Mouse (Mus musculus): ENCODE results near the gene Atp1a4.

Atp1a4 gene

DNA sequence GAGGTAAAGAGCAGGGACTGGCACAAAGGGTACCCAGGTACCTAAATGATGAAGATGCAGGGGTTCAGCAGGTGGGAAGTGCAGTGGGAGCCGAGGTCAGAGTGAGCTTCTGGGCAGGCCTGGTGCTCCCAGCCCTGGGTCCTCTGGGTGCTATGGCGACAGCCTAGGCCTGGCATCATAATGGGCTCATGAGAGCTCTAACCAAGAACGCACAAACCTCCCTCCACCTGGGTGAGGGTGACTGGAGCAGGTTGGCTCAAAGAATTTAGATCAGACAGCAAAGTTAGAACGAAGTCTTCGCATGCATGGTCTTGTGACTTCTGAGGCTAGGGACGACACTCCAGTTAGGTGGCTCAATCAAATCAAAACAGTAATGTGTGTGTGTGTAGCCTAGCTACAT, at the start of gene Atp1a4:
Gene Atp1a4, minus strand, starts transcription at position 101 of the 400 bp plus-strand sequence.
- ATAC-seq (ENCODE audit: low TSS enrichment) = no peak

DNA sequence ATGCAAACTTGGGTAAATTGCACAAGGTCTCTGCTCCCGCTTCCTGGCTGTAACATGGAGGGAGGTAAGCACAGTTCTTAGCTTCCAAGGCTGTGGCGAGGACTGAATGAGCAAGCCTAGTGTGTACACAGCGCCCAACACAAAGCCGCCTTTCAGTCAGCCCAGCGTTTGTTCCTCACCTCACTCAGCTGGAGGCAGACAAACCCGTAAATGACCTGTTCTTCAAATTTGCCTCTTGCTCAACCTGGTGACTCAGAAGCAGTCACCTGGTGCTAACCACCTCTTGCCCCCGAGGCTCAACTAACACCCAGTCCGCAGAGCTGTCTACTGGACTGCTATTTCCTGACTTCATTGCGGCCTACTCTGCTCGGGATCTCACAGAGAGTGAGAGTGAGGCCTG, 49.7 kb upstream of the Atp1a4 start:
- ATAC-seq (ENCODE audit: low TSS enrichment) = no peak

DNA sequence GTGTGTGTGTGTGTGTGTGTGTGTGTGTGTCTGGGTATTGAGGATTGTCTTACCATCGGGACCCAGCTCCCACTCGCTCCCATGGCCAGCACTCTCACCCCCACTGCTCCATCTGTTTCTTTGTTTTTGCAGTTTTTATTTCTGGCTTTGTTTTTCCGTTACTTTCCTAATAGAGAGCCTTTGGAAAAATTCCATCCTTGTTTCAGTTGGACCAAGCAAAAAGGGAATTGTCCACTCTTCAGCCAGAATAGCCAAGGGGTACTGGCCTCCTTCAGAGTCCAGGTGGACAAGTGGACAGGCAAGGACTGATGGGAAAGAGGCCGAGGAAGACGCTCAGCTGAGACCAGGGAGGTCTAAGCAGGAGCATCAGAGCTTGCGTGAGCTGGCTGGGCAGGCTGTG, 48.7 kb upstream of the Atp1a4 start:
- no peak for ATAC-seq (ENCODE audit: low TSS enrichment)

DNA sequence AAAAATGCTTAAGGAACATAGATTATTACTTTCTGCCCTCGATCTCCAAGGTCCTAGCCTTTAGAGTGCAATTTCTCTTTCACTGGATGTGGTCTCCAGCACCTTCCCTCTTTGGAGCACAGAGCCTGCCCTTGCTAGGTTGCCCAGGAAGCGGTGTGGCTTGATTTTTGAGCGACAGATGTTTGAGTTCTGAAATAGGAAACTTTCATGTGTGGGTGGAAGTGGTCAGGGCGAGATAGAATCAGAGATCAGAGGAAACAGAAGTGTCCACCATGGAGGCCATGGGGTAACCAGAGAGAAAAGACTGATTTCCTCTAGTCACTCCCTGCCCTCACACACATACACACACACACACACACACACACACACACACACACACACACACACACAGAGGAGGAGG, 48.0 kb upstream of the Atp1a4 start:
- no peak for ATAC-seq (ENCODE audit: low TSS enrichment)

DNA sequence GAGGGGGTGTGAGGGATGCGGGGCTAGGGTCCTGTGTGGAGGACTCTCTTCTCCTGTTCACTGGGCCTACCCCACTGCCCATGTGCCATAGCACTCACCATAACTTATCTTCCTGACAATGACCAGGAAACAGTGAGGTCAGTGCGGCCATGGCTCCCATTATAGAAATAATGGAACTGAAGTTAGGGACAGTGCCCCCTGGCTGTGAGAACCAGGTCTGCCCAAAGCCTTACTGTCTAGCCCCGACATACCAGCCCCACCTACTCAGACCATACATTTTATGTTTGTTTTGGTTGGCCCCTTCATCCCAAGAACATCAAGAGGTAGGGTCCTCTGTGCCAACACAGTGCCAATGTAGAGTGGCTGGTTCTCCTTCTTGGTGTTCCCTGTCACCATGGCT, 47.4 kb upstream of the Atp1a4 start:
- no peak for ATAC-seq (ENCODE audit: low TSS enrichment)

DNA sequence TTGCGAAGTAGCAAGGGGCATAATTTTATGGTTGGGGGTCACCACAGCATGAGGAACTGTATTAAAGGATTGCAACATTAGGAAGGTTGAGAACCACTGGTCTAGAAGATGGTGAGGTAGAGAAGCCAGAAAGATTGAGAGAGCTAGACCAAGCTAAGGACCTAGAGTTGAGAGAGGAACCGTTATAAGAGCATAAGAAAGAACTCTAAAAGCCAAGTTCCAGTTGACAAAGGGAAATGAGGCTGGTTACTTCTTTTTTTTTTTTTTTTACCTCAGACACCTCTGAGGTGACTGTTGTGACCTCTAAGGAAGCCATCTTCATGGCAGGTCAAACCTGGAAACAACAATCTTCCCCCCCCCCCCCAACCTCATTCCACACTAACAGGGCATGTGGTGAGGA, 46.9 kb upstream of the Atp1a4 start:
- ATAC-seq (ENCODE audit: low TSS enrichment) = no peak

DNA sequence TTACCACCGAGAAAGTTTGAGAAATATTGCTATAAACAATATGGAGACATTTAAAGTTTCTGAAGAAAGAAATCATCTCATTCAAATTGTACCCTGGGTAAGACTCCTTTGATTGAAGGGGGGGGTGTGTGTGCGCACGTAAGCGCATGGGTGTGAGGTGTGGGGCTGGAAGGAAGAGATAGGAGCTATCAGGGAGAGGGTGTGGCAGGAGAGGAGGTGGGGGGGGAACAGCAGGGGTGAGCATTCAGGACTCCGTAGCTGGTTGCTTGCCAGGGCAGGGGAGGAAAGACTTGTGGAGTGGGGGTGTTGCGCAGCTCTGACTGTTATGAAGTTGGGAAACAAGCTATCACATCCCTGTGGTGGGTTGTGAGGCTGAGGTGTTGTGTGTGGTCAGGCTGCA, 46.2 kb upstream of the Atp1a4 start:
- ATAC-seq (ENCODE audit: low TSS enrichment) = no peak

DNA sequence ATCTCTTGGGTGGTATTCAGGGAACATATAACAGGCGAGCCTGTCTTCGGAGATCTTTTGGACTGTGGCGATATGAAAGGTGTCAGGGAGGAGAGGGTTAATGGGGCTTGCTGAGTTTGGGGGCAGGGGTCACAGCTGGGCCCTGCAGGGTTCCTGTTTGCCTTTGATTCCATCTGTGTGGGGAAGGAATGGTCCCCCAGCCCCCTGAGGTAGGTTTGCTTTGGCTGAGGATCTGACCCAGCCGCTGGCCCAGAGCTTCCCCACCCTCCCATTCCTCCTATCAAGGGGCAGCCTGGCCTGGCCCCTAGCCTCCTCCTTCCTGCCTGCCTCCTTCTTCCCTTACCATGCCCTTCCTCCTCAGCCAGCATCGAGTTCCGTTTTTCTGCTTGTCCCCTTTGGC, 44.6 kb upstream of the Atp1a4 start:
- no peak for ATAC-seq (ENCODE audit: low TSS enrichment)

DNA sequence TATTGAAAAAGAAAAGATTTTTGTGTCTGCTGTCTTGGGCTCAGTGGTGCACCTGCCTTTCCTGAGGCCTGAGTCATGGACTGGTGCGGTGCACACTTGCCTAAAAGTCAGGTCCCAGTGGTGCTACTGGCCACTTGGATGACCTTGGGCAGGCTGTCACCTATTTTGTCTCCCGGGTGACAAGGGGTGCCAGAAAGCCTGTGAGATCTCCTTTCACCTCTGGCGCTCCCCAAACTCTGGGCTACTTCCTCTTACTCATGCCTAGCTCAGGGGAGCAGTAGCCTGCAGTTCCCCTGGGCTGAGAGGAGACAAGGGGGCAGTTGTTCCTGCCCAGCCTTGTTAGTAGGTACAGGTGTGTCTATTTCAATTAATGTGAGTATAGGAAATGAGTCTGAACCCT, 44.1 kb upstream of the Atp1a4 start:
- no peak for ATAC-seq (ENCODE audit: low TSS enrichment)

DNA sequence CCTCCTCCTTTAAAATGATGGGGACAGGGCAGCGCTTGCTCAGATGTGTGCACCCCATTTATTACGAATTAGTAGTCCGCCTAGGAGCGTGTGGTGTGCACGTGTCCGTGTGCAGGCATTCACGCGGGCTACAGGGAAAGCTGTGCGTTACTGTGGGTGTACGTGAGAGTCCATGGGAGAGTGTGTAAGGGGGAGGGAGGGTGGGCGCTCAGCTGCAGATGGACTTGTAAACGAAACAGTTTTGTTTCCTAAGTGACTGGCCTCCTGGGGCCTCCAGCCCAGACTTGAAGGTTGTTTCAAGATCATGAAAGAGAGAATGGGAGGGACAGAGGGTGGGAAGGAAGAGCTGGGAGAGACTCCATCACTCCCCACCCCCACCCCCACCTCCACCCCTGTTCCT, 43.0 kb upstream of the Atp1a4 start:
- ATAC-seq (ENCODE audit: low TSS enrichment) = no peak

DNA sequence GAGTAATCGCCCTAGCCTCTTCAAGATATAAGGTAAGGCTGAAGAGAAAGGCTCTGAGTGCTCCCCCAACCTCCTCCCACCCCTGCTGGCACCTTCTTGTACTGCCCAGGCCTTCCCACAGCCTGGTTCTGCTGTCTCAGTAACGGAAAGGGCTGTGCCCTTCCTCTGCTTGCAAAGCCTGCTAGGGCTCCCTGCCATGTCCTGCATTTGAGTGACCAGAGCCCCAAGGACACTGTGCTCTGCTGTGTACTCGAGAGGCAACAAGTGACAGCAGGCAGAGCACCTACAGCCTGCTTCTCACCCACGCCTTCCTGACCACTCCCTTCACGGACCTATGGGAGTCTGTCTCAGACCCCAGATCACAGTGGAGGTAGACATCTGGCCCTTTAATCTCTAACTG, 42.0 kb upstream of the Atp1a4 start:
- no peak for ATAC-seq (ENCODE audit: low TSS enrichment)

DNA sequence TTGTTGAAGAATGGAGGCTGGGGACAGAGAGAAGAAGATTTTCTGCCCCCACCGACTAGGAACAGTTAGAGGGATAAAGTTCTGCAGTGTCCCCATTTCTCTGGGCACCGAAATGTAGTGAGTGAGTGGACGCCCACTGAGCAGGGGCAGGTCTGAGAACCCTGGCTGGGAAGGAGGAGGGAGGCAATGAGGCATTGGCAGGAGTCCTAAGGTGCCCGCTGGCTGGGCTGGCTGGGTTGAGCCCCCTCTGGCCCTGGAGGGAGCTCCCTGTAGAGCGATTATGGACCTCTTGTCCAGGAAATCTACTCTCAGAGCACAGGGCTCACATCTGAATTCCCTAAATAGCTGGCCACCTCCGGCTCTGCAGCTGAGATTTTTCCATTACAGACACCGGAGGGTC, 41.3 kb upstream of the Atp1a4 start:
- no peak for ATAC-seq (ENCODE audit: low TSS enrichment)

DNA sequence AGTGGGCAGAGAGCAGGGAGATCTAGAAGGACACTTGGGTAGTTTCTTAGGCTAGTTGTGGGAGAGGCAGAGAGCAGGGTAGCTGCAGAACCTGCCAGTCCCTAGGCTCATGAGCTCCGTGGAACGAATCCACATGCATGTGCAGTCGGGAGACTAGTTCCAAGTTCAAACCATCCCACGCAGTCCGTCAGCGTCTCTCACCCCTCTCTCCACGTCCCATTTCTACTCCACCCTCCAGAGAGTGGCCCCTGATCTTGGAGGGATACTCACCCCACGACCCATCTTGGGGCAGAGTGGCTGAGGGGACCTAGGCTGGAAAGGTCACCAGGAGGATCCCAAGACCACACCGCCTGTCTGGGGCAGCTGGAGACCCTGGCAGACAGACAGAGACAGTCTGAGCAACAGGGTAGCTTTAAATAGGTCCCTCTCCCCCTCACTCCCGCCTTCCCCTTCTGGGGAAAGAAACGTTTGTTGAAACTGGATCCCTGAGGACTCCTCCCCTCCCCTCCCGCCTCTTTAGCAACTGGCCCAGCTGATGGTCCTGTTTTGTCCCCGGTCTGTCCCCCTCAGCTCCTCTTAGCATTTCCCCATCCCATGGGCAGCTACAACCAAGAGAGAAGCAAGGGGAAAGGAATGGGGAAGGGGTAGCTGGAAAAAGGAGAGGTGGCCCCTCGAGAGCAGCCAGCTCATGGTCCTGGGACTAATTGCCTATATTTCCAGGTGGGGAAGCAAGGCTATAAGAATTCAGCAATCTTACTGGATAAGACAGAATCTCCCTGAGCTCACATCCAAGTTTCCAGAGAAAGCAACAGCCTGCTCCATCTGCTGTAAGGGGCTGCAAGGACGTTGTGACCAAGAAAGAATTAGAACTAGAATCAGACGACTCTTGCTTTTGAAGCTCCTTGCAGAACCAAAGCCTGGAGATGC, 39.7 kb upstream of the Atp1a4 start, which contains the start of gene Atp1a2:
Gene Atp1a2, minus strand, starts transcription at position 454 of the 927 bp plus-strand sequence.
- ATAC-seq (ENCODE audit: low TSS enrichment) = peak; percentile 47

DNA sequence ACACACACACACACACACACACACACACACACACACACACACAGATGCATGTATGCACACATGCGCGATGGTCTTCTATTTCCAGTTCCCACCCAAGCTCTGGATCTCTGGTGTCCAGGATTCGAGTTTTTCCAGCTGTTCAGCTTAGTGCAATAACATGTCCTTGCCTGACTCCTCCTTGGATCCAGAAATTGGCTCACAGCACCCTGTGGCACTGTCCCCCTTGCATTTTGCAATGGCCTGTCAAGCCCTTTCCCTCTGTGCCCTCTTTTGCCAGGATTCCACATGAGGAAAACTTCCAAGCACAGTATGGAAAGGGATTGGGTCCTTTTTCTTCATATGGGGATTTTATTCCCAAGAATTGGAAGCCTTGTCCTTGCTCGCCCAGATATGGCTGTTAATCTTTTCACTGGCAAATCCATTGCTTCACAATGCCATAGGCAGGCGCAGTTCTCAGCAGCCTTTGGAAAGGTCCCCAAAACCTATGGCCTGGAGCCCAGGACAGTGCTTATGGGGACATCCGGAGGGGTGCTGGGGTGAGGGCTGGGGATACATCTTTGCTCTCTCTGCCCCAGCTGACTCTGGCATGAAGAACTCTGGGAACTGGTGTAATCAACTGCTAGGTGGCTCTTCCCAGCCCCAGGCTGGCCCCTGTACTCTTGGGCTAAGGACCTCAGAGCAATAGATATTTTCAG, 38.7 kb upstream of the Atp1a4 start:
- no peak for ATAC-seq (ENCODE audit: low TSS enrichment)

DNA sequence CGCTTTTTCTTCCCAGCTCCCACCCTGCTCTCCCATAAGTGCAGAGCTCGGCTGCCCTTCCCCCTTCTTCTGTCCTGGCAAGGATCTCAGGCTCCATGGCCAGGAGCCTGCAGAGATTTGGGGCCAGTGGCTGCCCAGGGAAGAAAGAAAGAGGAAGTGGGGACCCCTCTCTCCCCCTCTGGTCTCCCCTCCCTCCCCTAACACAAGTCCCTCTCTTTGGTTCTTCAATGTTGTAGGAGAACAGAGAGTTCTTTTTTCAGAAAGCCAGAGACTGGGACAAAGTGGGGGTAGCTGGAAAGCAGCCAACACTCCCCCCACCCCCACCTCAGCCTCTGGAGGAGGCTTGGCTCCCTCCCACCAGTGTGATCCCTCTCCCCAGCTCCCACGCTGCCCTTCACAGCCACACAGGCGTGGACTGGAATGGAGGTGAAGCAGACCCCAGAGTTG, 37.6 kb upstream of the Atp1a4 start:
- ATAC-seq (ENCODE audit: low TSS enrichment) = no peak

DNA sequence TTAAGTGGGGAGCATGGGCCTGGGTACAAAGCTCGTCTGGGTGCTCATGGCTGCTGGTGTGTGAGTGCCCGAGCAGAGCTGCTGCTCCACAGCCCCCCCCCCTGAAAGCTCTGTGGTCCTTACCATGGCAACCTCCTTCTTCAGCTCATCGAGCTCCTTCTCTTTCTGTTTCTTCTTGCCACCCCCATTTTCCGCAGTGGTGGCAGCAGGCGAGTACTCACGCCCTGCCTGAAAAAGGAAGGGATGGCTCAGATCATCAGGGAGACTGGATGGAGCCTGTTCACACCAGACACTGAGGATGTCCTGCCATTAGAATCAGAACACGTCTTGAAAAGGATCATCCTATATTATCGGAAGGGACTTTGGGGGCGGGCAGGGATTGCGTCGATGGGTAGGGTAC, 35.2 kb upstream of the Atp1a4 start:
- peak; percentile 24 for ATAC-seq (ENCODE audit: low TSS enrichment)

DNA sequence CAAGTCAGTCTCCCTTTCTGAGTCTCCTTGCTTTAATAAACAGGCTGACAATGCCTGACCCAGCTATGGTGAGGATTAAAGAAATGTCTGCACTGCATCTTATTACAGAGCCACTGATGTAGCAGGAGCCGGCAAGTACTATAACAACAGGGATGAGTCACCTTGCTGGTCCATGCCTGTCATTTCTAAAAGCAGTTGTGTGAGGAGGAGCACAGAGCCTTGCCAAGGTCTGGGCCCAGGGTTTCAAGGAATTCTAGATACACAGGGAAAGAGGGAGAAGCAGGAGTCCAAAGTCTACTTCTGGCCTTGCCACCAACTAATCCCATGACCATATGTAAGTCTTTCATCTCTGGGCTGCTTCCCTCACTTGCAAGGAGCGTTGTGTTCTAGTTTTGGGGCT, 34.7 kb upstream of the Atp1a4 start:
- peak; percentile 77 for ATAC-seq (ENCODE audit: low TSS enrichment)

DNA sequence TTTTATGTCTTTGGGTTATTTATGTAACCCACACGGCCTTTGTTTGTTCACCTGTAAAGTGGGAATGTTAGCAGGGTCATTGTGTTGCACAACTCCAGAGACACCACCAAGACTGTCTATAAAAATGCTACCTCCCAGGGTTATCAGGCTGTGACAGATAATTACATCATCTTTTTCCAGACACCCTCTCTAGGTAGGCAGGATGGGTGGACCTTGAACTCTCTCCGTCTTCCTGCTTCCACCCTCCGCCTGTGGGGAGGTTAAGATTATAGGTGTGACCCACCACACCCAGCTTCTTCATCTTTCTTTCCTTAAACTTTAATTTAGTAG, 31.4 kb upstream of the Atp1a4 start:
- no peak for ATAC-seq (ENCODE audit: low TSS enrichment)

DNA sequence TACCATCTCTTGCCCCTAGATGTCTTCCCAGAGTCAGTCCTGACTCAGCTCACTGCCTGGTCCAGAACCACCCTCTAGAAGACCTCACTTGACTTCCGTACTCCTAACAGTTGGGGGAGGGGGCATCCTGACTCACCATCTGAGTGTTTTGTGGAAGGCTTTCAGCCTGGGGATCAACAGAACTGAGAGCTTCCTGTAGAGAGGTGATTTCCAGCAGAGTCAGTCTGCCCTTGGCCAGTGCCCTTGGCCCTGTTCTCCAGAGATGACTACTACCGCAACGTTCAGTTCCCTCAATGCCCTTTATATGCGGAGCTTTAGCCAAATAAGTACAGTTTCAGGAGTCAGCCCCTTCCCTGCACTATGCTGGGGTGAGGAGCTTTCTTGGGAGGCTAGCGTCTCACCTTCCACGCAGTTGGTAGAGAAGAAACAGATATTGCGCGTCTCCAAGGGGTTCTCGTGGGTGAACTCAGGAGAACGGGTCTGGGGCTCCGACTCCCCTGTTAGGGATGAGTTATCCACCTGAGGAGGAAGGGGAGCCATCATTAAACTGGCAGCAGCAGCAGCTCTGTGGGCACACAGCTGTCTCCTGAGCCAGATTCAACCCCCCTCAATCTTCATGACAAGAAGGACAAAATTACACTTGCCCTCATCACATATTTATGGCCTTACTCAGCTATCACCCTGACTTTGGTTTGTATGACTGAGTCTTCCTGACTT, 30.8 kb upstream of the Atp1a4 start:
- no peak for ATAC-seq (ENCODE audit: low TSS enrichment)

DNA sequence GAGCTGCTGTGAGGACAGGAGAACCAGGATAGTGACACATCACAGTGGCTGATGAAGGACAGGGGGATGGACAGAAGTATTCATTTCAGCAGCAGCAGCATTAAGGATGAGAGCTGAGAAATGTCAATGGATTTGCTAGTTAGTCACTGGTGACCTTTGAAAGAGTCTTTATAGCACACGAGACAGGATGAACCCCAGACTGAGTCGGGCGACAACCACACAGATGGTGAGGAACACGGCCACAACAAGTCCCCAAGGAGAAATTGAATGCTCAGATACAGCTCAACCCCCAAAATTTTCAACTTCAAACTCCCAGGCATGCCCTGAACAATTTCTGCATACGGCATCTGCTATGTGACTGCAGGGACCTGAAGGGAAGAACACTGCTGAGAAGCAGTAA, 28.5 kb upstream of the Atp1a4 start:
- no peak for ATAC-seq (ENCODE audit: low TSS enrichment)

DNA sequence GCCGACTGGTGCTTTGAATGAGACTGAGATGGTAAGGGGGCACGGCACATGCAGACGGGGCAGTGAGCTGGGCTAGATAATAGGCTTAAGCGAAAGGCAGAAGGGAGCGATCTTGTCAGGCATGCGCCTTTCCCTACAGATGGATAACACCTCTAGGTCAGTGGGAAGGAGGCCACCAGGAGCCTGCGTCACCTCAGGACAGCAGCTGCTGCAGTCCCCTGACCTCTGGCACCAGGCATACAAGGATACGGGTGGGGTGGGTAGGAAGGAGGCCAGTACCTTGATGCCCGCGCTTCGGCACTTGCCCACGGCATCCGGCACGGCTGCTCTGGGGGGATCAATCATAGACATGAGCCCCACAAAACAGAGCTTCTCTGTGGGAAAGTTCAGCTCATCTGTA, 26.0 kb upstream of the Atp1a4 start:
- no peak for ATAC-seq (ENCODE audit: low TSS enrichment)

DNA sequence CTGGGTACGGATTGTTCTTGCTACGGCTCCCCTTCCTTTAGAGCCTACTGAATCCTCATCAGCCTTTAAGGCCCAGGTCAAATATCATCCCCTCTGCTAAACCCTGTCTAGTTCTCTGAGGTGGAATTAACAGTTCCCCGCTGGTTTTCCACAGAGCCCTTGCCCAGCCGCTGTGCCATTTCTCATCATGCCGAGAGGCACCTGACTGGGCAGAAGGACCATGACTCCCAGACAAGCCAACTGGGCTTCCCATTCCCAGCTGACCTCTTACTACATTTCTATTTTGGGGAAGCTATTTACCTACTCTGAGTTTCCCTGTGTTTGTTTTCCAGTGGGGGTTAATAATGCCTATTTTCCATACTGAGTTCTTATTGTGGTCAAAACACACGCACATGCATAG, 24.9 kb upstream of the Atp1a4 start:
- no peak for ATAC-seq (ENCODE audit: low TSS enrichment)

Measured in frontal cortex, adult (tissue).